Mouse (Mus musculus) natural killer cell, adult 2 months (primary cell): ENCODE results near the gene Ndnf.

Source experiments
- DNase-seq, 2 experiments: peaks; one replicate each; pipeline ENCODE4 v3.0.0; 2022; ENCODE audit warnings: low spot score in 2 of 2

Gene Ndnf

DNA sequence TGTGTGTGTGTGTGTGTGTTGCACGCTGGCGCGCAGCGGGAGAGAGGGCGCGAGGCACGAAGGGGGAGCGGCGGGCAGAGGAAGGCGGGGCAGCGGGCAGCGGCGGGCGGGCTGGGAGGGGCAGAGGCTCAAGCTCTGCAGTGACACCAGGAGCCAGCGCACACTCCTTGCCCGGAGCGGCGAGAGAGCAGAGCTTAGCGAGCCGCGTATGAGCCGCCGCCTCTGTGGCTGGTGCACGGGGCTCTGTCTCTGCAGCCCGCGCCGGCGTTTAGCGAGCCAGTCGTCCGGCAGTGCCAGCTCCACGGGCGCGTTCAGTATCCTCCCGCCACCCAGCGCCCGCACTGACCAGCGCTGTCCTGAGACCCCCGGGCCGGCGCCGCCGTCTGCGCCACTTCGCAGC, at the start of gene Ndnf:
TSS of gene Ndnf (plus strand) at position 140 of the 400 bp plus-strand sequence.
- peak; percentile 50 to 58 for DNase-seq

DNA sequence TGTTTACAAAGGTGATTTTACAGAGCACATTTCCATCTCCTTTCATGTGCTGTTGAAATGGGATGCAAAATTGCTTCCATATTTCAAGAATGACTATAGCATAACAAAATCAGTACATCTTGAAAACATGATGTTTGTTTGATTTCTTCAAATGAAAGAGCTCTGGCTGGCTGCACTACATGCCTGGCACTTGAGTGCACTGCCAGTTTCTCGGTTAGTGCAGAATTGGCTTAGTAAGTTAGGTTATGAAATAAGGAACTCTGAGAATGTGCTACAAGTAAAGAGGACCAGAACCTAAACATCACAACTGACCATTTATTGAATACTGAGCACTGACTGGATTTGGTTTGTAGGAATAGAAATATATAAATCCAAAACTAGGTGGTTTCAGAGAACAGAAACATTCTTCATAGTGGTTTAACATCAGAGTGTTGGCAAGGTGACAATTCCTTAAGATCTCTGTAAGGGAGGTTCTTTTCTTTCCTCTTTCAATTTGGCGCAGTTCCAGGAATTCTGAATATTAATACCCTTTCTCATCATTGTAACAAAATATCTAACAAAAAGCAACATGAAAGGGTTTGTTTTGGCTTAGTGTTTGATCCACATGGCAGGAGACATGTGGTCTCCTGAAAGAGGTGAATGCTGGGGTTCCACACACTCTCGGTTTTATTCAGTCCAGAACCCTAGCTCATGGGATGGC, 48.2 kb upstream of the Ndnf start:
- no peak for DNase-seq

DNA sequence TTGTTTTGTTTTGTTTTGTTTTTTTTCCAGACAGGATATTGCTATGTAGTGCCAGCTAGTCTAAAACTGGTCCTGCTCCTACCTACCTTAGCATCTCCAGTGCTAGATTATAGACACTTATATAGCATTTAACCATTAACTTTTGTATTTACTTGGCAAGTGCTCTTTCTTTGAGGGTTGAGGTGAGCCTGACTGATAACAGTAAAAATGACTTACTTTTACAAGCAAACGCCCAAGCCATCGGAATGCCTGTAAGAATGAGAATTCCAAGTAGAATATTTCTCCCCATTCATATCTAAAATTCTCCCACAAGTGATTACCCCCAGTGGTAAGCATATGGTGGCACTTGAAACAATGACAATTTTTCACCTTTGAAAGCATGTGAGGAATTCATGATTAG, 40.8 kb upstream of the Ndnf start:
- no peak for DNase-seq

DNA sequence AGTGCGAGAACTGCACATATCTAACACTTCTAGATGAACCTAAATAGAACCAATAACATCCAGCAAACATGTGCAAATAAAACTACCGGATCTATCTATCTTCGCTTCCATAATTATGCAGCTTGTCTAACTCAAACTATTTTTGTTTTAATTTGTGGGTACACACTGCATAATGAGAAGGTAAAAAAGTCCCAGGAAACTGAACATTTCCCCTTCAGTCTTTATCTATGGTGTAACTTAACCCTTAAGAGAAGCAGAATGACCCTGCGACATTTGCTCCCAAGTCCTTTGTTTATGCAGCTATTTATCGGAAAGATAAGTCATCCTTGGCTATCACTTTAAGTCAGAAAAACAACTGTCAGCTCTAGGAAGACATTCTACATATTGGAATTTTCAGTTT, 39.2 kb upstream of the Ndnf start:
- DNase-seq, result no peak

DNA sequence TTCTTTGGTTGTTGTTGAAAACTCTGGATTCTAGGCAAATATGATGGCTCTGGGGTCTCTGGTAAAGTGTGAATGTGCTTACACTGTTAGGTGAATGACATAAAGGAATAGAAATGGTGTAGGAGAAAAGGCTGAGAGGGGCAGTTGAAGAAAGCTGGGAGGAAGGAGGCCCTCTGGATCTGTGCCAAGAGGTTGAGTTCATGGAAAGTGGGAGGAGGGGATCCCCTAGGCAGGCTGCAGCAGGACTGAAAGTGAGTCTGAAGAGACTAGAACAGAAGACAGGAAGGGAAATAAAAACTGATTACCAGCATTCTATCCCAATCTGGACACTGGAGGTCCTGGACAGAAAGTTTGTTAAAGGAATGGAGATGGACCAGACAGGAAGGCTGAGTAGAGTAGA, 29.0 kb upstream of the Ndnf start:
- DNase-seq, result no peak

DNA sequence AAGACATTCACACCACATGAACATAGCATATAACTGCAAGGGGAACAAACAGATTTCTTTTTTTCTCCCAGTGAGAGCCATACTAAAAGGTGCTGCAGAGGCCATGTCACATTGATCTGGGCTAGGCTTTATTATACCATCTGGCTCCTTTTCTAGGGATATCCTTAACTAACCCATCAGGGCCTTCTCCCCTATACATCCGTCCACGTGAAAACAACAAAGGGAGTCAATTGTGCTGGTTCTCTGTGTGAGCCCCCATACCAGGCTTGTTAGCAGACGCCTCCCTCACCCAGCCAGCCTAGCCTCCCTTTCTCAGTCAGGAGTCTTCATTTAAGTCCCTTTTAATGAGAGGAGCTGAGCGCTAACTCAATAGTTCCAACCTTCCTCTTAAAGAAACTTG, 27.3 kb upstream of the Ndnf start:
- DNase-seq, result no peak

DNA sequence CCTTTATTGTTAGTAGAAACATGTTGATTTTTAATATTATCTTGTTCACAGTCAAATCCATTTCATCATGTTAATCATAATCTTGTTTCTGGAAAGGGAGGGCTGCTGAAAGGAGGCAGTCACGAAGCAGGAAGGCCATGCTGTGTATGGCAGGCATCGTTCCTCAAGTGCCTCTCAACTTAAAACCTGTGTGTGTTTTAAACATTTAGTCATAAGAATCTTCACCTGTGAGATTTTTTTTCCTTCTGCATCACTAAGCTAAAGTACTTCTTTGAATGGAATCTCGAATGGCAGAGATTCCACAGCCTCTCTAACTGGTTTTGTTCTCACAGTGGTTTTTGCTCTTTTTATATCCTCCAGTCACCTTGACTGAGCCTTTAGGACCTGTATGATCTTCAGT, 25.0 kb upstream of the Ndnf start:
- no peak for DNase-seq

DNA sequence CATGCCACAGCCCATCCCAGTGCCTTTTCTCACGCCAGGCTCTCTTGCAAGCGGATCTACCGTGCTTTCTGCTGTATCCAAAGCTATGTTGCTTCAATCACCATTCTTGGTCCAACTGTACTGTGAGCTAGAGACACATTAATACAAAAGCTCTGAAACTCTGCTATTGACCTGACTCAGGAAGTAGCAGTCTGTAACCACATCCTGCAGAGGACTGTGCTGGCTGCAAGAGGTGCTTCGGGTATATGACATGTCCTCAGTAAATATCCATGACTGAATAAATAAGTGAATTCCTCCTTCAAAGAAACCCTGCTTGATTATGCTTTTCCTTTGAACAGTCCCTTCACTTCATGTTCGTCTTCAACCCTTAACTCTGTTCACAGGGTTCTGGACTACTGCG, 23.7 kb upstream of the Ndnf start:
- peak; percentile 39 to 57 for DNase-seq

DNA sequence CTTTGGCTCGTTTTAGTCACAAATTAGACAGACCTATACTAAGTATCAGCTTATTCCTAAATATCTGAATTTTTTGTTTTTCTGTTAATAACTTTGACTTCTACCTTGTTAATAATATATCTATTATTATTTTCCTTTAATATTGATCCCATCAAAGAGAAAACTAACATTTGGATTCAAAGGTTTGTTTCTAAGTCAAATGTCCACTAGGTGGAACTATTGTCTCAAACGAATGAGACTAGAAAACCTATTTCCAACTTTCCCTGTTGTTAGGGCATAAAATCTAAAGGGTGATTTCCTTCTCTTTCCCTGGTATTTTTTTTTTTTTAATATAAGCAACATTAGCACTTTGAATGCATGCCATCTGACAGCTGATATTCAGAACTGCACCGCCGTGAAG, 20.0 kb upstream of the Ndnf start:
- DNase-seq, result no peak

DNA sequence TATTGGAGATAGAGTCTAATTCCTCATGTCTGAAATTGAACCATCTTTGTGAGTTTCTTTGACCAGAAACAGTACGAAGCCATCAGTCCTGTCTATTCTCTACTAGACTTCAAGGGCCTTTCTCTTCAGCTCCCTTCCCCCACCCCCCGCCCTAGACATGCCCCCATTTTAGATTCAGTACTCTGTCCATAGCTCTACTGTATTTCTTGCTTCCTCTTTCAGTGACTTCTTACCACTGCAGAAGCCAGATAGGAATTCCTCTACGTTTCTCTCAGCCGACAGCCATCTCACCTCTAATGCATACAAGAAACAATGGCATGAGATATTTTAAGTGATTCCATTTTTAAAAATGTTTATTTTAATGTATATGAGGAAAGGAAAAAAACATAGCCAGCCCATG, 10.1 kb upstream of the Ndnf start:
- DNase-seq, result no peak

DNA sequence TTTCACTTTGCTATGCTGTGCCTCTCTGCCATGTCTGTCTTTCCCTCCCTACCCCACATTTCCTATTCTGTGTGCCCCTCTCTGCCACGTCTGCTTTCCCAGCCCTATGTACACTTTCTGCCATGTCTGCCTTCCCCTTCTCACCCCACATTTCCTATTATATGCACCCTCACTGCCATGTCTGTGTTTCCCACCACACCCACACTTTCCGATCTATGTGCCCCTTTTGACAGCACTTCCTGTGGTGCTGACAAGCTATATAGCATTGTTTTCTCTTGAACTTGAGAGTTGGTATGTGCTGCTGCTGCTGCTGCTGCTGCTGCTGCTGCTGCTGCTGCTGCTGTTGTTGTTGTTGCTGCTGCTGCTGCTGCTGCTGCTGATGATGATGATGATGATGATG, 9.3 kb upstream of the Ndnf start:
- no peak for DNase-seq

DNA sequence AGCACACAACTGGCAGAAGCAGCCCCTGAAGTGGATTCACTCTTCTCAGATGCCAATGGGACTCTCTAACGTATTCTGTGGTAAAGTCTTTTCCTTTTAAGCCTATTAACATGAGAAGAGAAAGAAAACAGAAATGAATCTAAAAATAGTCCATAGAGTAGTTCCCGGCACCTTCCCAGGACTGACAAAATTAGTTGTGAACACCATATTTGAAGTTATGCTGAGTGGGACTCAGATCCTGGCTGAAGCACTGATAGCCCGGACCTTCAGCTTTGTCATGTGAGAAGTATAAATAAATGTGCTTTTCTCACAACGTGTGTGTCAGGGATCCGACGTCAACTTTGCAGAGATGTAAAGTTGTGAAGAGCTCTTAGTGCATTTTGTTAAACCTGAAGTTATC, 7.4 kb upstream of the Ndnf start:
- no peak for DNase-seq

DNA sequence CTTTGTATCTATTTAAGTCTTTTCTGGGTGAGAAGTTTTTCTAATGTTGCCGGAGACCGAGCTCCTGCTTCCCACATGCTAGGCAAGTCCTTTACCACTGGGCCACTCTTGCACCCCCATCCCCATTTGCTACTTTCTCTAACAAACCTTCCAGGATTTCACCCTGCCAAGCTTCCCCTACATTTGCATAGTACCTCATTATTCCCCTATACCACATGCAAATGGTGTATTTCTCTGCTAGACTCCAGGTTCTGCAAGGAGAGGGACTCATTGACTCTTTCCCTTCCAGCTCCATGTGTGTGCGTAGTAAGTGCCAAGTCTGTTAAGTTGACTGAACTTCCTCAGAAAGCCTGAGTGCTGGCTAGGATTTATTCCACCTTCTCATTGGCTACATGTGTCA, 5.1 kb upstream of the Ndnf start:
- DNase-seq, result no peak

DNA sequence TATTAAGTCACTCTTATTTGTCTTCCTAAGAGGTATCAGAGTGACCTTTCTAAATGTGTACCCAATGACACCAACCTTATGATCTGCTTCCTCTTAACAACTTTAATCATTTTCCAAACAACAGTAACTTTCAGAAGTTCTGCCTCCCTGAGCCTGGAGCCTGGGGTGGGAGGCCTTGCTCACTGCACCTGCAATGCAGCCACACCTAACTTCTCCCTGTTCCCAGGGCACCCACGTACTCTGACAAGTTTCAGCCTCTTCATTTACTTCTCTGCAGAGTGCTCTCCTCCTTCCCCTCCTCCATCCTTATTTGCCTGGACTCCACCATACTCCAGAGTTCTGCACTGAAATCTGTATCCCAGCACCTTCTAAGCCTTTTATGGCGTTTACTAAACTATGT, 1.4 kb upstream of the Ndnf start:
- no peak for DNase-seq

DNA sequence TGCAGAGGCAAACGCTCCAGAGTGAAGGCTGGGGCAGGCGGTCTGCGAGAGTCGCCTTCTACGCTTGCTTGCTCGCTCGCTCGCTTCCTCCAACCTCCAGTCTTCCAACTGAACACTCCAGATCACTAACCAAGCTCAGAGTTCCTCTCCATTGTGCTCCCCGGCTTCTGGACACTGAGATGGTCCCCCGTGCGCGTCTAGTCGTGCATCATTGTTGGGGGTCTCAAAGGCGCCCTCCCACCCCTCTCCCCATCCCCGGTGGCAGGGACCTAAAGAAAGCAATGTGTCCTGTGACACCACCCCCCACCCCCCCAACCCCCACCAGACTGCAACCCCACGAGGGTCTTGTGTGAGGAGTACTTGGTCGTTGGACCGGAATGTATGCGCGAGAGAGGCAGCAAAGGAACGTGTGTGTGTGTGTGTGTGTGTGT, 394 bp upstream of the Ndnf start:
- no peak for DNase-seq

DNA sequence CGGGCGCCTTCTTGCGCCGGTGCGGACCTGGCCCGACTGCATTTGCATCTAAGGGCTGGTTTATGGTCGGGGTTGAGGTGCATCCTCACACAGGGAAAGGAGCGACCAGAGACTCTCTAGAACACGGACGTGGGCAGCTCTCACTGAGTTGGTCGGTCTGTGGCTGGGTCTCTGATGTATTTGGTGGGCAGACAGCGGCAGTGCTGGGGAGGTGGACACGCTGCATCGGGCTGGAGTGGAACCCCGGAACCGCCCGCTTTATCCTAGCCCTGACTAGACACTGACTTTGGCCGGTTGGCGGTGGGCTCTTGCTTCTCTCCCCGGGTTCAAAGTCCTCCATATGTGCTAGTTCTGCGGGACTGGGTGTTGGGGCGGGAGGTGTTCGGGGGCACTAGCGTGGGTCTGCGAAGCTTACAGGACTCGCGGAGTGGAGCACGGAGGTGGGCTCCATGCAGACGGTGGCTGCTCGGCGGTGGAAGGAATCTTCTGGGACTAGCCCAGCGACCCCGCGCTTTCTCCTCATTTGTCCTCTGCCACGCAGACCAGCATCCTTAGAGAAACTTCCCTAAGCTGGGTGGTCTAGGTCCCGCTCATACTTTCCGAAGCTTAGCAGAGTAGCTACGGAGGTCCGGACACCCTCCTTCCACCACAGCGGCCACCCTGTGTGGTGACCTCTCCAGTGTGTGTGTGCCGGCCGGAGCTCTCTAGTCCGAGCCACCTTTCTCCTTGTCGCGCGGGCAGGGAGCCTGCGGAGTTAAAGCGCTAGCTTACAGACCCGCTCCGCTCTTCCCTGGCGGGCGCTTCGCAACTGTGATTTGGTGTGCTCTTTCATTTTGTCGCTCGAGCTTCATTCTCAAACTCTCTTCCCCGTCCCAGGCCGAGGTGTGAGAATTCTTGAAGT, 991 bp downstream of the Ndnf start:
- DNase-seq, result peak; percentile 9 to 15

DNA sequence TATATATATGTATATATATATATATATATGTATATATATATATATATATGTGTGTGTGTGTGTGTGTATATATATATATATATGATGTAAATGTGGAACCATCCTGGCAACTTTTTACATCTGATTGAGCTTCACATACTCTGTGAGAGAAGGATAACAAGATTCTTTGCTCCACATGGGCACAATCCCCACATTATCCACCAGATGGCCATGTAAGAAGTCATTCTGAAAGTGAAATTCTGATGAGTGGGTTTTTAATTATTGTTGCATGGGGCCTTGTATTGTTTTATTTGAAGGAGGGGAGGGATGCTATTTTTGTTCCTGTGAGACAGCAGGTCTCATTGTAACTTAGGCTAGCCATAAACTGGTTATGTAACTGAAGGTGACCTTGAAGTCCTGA, 22.5 kb downstream of the Ndnf start:
- no peak for DNase-seq

DNA sequence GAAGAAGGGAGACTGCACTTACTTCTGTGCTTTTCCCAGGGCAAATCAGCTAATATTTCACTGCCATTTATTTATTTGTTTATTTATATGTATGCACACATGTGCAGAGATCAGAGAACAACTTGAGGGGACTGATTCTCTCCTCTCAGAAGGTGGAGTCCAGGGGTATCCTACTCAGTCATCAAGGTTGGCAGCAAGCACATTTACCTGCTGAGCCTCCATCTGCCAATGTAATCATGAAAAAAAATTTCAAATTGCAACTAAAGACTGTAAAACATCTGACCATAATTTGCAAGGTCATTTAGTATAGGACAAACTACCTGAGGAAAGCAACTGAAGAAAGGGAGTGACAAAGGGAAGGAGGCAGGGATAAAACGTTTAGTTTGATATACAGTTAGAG, 49.3 kb downstream of the Ndnf start:
- no peak for DNase-seq

DNA sequence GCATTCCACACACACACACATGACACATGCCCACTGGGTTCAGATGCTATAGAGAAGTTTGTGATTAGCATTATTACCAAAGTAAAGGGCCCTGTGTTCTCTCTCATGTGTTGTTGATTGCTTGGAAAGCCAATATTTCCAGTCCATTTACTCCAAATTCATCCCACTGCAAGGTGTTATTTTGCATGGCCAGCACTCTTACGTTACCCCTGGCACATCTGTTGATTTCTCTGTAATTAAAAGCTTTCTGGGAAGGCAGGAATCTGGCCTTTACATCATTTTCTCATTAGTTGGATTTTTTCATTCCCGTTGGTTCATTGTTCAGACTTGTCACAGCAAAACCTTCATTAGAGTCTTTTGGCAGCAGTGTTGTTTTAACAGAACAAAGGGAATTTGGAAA, 54.3 kb downstream of the Ndnf start:
- no peak for DNase-seq

DNA sequence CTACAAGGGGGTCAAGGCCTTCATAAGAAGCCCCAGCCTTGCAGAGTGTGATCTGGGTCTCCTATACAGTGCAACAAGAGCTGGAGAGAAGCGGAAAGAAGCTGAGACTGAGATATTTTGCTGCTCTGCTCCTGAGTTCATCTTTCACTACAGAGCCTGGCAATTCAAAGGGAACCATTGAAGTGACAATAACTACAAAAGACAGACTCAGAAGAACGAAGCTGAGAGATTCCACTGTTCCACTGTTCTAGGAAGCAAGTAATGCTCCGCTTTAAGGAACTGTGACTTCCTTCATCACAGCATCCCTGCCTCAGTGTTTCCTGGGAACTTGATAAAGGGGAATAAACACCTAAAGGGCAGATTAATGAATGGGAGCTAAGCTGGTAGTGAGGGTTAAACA, 56.9 kb downstream of the Ndnf start:
- no peak for DNase-seq

DNA sequence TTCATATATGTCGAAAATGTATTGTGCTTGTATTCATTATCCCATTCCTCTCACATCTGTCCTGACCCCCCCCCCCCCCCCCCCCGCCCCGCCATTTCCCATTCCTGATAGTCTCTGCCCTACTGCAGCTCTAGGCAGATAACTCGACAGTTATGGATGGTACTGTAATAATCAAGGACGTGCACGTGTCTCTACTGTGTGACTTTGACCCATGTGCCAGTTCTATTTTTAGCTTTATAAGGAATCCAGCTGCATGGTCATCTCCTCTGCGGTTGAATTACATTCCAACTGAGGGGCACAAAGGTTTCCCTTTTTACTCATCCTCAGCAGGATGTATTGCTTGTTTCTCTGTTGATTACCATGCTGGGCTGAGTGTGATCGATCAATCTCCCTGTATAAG, 68.1 kb downstream of the Ndnf start:
- DNase-seq, result no peak

DNA sequence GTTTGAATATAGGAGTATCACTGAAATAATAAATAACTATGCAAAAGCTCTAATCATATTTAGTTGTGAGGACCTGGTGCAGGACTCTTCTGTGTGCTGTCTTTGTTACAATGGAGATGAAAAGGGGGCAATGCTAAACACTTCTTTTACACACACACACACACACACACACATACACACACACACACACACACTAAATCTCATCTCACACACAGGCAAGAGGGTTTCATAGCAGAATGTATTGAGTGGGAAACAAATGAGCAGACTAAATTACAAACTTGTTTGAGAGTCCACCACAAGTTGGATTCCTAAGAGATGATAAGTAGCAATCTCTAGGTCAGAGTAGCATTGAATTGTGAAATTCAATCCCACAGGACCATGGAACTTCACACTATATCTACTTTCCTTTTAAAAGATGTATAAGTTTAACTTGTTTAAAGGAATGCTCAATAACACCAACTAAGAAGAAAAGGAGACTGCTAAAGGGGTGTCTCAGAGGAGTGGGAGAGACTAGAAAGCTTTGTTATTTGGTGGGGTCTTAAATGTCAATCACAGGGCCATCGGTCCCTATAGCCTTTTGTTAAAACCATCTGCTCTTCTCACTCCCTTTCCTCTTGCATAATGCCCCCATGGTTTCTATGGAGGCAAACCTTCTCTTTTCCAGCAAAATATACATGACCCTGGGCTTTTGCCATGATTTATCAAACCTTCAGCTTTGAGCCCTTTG, 71.9 kb downstream of the Ndnf start:
- DNase-seq, result no peak

DNA sequence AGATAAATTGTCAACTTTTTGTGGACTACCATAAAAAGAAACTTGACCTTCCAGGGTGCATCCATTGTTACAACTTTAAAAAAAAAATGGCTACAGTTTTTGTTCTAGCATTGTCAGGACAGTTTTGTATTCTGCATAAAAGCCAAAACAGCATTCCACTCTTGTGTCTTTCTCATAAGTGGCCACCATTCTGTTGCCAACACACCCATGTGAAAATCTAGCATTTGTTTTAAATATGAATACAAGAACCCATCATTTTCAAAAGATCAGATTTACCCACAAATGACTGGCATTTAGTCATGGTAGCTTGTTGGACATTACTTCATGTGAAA, 72.4 kb downstream of the Ndnf start:
- no peak for DNase-seq
